Mouse (Mus musculus): ENCODE measurements around the gene Zfyve28. TPM values are rescaled to one million over a fixed set of nuclear protein-coding genes. Genes with fewer than 3 reads are reported as not detected.
A peak's percentile ranks its signal among the peaks of the same experiment; 100 is the strongest.

Zfyve28 gene
- total and polyA plus RNA-seq, 2 experiments from 2014 or later = 0.04 to 0.19 TPM

GRCm38 (mm10) chr5:34229503-34229902, 58.7 kb downstream of the Zfyve28 start:
- no peak overlapping the region for H3K4me3 ChIP-seq (ENCODE audit: low read depth, low read length)
- no peak for TF ChIP-seq EP300 (IDR thresholded peaks at IDR 0.05; ENCODE audit: low read depth)
- TF ChIP-seq CTCF (IDR thresholded peaks at IDR 0.05; ENCODE audit: low read depth) = no peak
- WGBS = 94% methylated on average over 5 of the region's 5 CpGs
- no peak overlapping the region for H3K27ac ChIP-seq (ENCODE audit: low read depth)
- ATAC-seq (ENCODE audit: insufficient read depth, low read depth) (no peak), DNase-seq (ENCODE audit: low spot score) (no peak)
- peaks cover 7% of the 10 kb centered on the region; the same call in 1 of the 2 replicates for H3K4me1 ChIP-seq (ENCODE audit: control insufficient read depth, insufficient read depth)
- no peaks in the 10 kb centered on the region for H3K36me3 ChIP-seq (replicated peaks; ENCODE audit: control insufficient read depth, insufficient read depth, low read length)
- no peak overlapping the region for H3K4me2 ChIP-seq (ENCODE audit: low read depth, low read length)
- peaks cover 10% of the 10 kb centered on the region; the same call in 1 of the 2 replicates for H3K27me3 ChIP-seq (ENCODE audit: control insufficient read depth, insufficient read depth, low read length)
- H3K9ac ChIP-seq (replicated peaks; ENCODE audit: low read depth, low read length) = no peak overlapping the region
- H3K9me3 ChIP-seq (replicated peaks; ENCODE audit: control insufficient read depth, low read length) = no peaks in the 10 kb centered on the region

- TF ChIP-seq CTCF (IDR thresholded peaks at IDR 0.05; ENCODE audit: low read depth) = no peak
- TF ChIP-seq EP300 (IDR thresholded peaks at IDR 0.05; ENCODE audit: low read depth) = no peak
- peaks cover 7% of the 10 kb centered on the region; the same call in 1 of the 2 replicates for H3K4me1 ChIP-seq (ENCODE audit: control insufficient read depth, insufficient read depth)
- no peak for DNase-seq (ENCODE audit: low spot score)
- no peak for ATAC-seq (ENCODE audit: insufficient read depth, low read depth)
- 68% methylated on average over 2 of the region's 2 CpGs for WGBS
- H3K36me3 ChIP-seq (replicated peaks; ENCODE audit: control insufficient read depth, insufficient read depth, low read length) = no peaks in the 10 kb centered on the region
- no peak overlapping the region for H3K9ac ChIP-seq (replicated peaks; ENCODE audit: low read depth, low read length)
- no peak overlapping the region for H3K27ac ChIP-seq (ENCODE audit: low read depth)
- no peak overlapping the region for H3K4me3 ChIP-seq (ENCODE audit: low read depth, low read length)
- H3K27me3 ChIP-seq (ENCODE audit: control insufficient read depth, insufficient read depth, low read length) = 0 out of 2 replicates have a peak, but pooled peaks cover 16% of the 10 kb centered on the region
- H3K9me3 ChIP-seq (replicated peaks; ENCODE audit: control insufficient read depth, low read length) = no peaks in the 10 kb centered on the region
- no peak overlapping the region for H3K4me2 ChIP-seq (ENCODE audit: low read depth, low read length)
Observed at GRCm38 (mm10) chr5:34225516-34225915, 62.7 kb downstream of the Zfyve28 start.

- Histone ChIP-seq H3K9me3 (replicated peaks; ENCODE audit: control insufficient read depth, low read length) (no peaks in the 10 kb centered on the region), H3K9ac (replicated peaks; ENCODE audit: low read depth, low read length) (no peak overlapping the region), H3K36me3 (replicated peaks; ENCODE audit: control insufficient read depth, insufficient read depth, low read length) (no peaks in the 10 kb centered on the region), H3K27ac (ENCODE audit: low read depth) (no peak overlapping the region), H3K4me3 (ENCODE audit: low read depth, low read length) (no peak overlapping the region), H3K4me1 (ENCODE audit: control insufficient read depth, insufficient read depth) (no peaks in the 10 kb centered on the region), H3K27me3 (ENCODE audit: control insufficient read depth, insufficient read depth, low read length) (0 out of 2 replicates have a peak, but pooled peaks cover 16% of the 10 kb centered on the region), H3K4me2 (ENCODE audit: low read depth, low read length) (no peak overlapping the region)
- no peak for TF ChIP-seq EP300 (IDR thresholded peaks at IDR 0.05; ENCODE audit: low read depth)
- no peak for TF ChIP-seq CTCF (IDR thresholded peaks at IDR 0.05; ENCODE audit: low read depth)
- no peak for ATAC-seq (ENCODE audit: insufficient read depth, low read depth)
- DNase-seq (ENCODE audit: low spot score) = no peak
- 82% methylated on average over 5 of the region's 5 CpGs for whole genome bisulfite sequencing
Observed at GRCm38 (mm10) chr5:34224515-34224914, 63.7 kb downstream of the Zfyve28 start.

- Histone ChIP-seq H3K9ac (replicated peaks; ENCODE audit: low read depth, low read length) (no peak overlapping the region), H3K4me3 (ENCODE audit: low read depth, low read length) (no peak overlapping the region), H3K27ac (ENCODE audit: low read depth) (no peak overlapping the region), H3K4me1 (ENCODE audit: control insufficient read depth, insufficient read depth) (peaks cover 29% of the 10 kb centered on the region), H3K4me2 (ENCODE audit: low read depth, low read length) (no peak overlapping the region), H3K9me3 (replicated peaks; ENCODE audit: control insufficient read depth, low read length) (no peaks in the 10 kb centered on the region), H3K36me3 (replicated peaks; ENCODE audit: control insufficient read depth, insufficient read depth, low read length) (no peaks in the 10 kb centered on the region), H3K27me3 (ENCODE audit: control insufficient read depth, insufficient read depth, low read length) (0 out of 2 replicates have a peak, but pooled peaks cover 13% of the 10 kb centered on the region)
- TF ChIP-seq EP300 (IDR thresholded peaks at IDR 0.05; ENCODE audit: low read depth) = no peak
- TF ChIP-seq CTCF (IDR thresholded peaks at IDR 0.05; ENCODE audit: low read depth) = no peak
- WGBS = 79% methylated on average over 4 of the region's 4 CpGs
- ATAC-seq (ENCODE audit: insufficient read depth, low read depth) (no peak), DNase-seq (ENCODE audit: low spot score) (no peak)
Observed at GRCm38 (mm10) chr5:34220001-34220400, 68.2 kb downstream of the Zfyve28 start.

GRCm38 (mm10) chr5:34218672-34219071, 69.6 kb downstream of the Zfyve28 start:
- H3K9me3 ChIP-seq (replicated peaks; ENCODE audit: control insufficient read depth, low read length) = no peaks in the 10 kb centered on the region
- DNase-seq (ENCODE audit: low spot score) (no peak), ATAC-seq (ENCODE audit: insufficient read depth, low read depth) (no peak)
- peaks cover 41% of the 10 kb centered on the region for H3K4me1 ChIP-seq (ENCODE audit: control insufficient read depth, insufficient read depth)
- H3K27ac ChIP-seq (ENCODE audit: low read depth) = no peak overlapping the region
- TF ChIP-seq EP300 (IDR thresholded peaks at IDR 0.05; ENCODE audit: low read depth) (no peak), CTCF (IDR thresholded peaks at IDR 0.05; ENCODE audit: low read depth) (no peak)
- no peak overlapping the region for H3K4me2 ChIP-seq (ENCODE audit: low read depth, low read length)
- WGBS = 67% methylated on average over 5 of the region's 5 CpGs
- H3K9ac ChIP-seq (replicated peaks; ENCODE audit: low read depth, low read length) = no peak overlapping the region
- no peaks in the 10 kb centered on the region for H3K36me3 ChIP-seq (replicated peaks; ENCODE audit: control insufficient read depth, insufficient read depth, low read length)
- no peak overlapping the region for H3K4me3 ChIP-seq (ENCODE audit: low read depth, low read length)
- 0 out of 2 replicates have a peak, but pooled peaks cover 11% of the 10 kb centered on the region for H3K27me3 ChIP-seq (ENCODE audit: control insufficient read depth, insufficient read depth, low read length)

- no peak overlapping the region for H3K9ac ChIP-seq (replicated peaks; ENCODE audit: low read depth, low read length)
- no peak overlapping the region; the same call in 1 of the 2 replicates for H3K4me3 ChIP-seq (ENCODE audit: low read depth, low read length)
- H3K36me3 ChIP-seq (replicated peaks; ENCODE audit: control insufficient read depth, insufficient read depth, low read length) = no peaks in the 10 kb centered on the region
- peak overlapping the region; percentile 14; the same call in 1 of the 2 replicates for H3K4me2 ChIP-seq (ENCODE audit: low read depth, low read length)
- H3K27ac ChIP-seq (ENCODE audit: low read depth) = peak overlapping the region; percentile 75
- no peaks in the 10 kb centered on the region for H3K9me3 ChIP-seq (replicated peaks; ENCODE audit: control insufficient read depth, low read length)
- TF ChIP-seq EP300 (IDR thresholded peaks at IDR 0.05; ENCODE audit: low read depth) = no peak
- no peak for TF ChIP-seq CTCF (IDR thresholded peaks at IDR 0.05; ENCODE audit: low read depth)
- DNase-seq (ENCODE audit: low spot score) (peak; percentile 89), ATAC-seq (ENCODE audit: insufficient read depth, low read depth) (peak; percentile 93)
- H3K27me3 ChIP-seq (ENCODE audit: control insufficient read depth, insufficient read depth, low read length) = 0 out of 2 replicates have a peak, but pooled peaks cover 2% of the 10 kb centered on the region
- H3K4me1 ChIP-seq (ENCODE audit: control insufficient read depth, insufficient read depth) = peaks cover 44% of the 10 kb centered on the region
- WGBS = 17% methylated on average over 9 of the region's 9 CpGs
Observed at GRCm38 (mm10) chr5:34217756-34218155, 70.5 kb downstream of the Zfyve28 start.

All from heart, postnatal 0 days (tissue).